Mouse (Mus musculus): Measurements from ENCODE around the gene Isg20.

Gene Isg20

DNA sequence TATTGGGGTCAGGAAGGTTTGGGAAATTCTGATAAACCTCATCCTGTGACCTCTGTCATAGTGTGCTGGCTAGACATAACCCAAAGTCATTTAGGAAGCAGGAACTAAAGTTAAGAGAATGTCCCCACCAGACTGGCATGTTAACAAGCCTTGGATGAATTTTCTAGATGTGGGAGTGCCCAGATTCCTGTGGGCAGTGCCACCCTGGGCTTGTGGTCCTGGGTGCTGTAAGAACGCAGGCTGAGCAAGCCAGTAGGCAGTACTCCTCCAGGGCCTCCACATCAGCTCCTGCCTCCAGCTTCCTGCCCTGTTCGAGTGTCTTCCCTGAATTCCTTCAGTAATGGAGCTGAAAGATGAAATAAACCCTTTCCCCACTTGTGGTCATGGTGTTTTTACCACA is 9.0 kb upstream of the Isg20 start:
- no peak for DNase-seq (ENCODE audit: low spot score)

DNA sequence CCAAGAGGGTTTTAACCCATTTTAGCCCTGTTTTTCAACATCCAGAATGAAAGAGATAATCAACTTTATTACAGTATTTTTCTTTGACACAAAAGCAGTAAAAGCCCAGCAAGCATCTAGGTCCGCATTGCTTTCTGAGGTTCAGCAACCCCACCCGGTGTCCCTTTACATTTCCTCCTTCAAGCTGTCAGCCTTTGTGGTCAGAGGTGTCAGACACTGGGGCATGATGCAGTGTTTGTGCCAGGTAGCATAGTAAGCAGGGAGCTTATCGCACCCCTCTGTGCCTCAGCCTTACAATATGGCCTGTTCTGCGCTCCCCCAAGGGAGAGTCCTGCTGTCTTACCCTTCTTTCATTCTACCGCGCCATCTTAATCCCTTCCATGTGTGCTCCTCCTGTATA is 4.2 kb upstream of the Isg20 start:
- DNase-seq (ENCODE audit: low spot score): no peak

DNA sequence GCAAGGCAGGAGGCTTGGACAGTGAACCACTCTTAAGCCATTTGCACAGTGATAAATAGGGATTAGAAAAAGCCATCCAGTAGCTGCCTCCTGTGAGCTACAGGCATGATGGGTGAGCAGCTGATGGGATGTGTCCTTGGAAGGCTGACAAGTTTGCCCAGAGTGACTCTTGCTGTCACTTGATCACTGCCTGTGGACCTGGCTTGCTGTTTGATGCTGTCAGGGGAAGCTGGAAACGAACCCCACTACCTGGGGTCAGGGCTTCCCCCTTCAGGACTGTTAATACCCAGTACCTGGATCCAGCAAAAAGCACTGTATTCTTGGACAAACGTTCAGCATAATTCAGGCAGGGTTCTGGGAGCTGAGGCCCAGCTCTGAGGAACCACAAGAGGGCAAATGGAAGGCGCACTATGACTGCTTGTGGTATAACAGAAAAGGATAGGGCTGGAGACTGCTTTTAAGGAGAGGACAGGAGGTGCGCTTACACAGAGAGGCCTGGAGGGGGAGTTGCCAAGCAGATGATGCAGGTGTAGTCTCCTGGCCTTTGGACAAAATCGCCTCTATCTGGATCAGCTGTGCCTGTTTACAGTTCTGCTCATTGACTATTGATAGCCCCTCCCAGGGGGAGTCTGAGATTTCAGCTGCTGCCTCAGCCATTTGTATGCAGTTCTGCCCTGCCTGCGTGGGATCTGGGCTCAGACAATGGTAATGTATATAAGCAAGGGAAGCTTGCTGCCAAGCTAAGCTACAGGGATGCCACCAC is 2.7 kb upstream of the Isg20 start:
- DNase-seq (ENCODE audit: low spot score): no peak

DNA sequence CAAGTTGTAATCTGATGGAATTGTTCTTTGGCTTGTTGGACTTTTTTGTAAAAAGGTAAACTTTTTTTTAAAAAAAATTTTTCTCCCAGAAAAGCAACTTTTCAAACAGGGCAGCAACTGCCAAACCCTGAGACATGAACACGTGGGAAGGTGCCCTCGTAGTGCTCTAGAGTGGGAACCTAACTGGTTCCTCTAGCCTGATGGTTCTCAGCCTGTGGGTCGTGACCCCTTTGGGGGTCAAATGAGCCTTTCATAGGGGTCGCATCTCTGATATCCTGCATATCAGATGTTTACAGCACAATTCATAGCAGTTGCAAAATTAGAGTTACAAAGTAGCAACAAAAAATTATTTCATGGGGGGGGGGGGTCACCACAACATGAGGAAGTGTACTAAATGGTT is 2.0 kb upstream of the Isg20 start:
- no peak for DNase-seq (ENCODE audit: low spot score)

DNA sequence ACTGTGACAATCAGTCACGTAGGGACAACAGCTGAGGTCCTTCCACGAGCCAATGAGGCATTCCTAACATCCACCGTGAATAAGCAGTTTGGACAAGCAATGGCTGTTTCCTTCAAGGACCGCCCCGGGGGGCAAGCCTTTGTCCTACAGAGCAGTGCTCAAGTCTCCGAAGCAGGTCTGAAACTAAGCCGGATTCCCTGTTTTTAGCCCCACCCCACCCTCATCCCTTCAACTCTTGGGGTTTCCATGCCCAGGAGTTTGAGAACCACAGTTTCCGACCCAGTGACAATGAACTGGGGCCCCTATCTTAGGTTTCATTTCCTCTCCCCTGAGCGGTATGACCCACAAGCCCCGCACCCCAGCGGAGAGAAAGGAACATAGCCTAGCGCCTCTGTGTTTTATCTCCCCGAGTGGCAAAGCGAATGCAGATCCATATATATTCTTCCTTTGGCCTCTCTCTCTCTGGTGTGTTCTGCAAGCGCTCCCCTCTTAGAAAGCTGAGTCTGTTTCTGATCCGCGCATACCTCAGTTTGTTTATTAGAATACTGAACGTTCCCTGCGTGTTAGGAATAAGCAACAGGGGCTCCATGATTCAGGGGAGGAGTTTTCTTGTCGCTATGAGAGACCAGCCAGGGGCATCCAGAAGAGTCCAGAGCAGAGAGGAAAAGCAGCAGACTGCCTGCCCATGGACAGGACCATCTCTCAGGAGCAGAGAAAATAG is 811 bp upstream of the Isg20 start:
- no peak for DNase-seq (ENCODE audit: low spot score)

DNA sequence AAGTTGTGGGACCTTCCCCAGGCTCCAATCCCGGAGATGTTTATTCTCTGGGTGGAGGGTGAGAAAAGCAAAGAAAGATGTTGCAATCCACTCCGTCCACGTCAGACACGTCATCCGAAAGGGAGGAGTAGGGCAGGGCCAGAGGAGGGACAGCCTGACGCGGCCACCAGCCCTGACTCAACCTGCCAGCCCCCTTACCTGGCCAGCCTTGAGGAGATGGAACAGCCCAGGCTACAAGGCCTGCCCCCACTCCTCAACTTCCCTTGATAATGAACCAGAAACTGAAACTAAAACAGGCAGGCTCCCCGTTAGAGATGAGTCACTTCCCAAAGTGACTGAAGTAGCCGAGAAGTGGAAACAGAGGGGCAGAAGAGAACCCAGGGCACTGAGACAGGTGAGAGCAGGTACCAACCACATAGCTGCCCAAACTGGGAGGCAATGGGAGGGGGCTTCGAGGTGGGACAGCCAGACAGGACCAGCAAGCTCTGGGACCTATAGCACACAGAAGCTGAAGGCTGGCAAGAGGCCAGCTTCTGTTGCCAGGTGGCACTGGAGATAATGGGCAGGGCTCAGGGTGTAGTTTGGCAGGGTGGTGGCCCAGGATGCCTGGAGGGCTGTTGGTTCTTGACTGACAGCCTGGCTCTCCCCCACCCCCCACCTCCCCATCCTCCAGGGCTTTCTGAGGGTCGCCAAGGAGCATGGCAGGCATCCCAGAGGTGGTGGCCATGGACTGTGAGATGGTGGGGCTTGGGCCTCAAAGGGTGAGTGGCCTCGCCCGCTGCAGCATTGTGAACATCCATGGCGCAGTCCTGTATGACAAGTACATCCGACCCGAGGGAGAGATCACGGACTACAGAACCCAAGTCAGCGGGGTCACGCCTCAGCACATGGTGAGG is 673 bp downstream of the Isg20 start:
- DNase-seq (ENCODE audit: low spot score): peak; percentile 86

DNA sequence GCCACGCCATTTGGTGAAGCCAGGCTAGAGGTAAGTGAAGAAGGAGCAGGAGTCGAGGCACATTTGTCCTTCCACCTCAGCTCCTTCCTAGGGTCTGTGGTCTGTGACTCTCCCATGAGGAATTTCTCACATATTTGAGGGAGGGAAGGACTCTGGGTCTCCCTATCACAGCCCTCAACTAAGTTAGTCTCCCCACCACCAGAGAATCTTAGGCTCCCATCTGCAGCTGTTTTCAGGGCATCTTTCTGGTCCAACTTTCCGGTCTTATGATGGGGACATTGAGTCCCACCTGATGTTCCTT is 1.3 kb downstream of the Isg20 start:
- DNase-seq (ENCODE audit: low spot score): no peak

DNA sequence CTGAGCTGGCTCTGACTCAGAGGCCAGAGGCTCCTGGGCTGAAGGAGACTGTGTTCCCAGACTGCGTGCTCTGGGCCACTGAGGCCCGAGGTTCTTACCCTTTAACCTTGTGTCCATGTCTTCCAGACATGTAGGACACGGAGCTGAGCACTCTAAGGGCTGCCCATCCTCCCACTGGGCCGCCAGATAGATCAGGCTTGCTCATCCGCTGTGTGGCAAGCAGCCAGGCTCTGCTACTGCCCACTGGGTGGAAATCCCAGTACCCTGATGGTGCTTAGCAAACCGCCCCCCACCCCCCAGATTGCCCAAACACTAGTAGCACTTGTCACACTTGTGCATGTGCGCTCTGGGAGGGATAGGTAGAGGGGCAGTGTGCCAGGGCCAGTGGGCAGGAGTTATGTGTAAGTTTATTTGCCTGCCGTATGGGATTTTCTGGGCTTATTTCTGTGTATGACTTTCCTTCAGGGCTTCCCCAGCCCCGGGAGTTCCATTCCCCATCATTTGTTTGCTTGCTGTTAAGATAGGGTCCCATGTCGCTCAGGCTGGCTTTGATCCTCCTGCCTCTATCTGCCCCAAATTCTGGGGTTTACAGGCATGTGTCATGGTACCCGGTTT is 1.8 kb downstream of the Isg20 start:
- DNase-seq (ENCODE audit: low spot score): no peak

DNA sequence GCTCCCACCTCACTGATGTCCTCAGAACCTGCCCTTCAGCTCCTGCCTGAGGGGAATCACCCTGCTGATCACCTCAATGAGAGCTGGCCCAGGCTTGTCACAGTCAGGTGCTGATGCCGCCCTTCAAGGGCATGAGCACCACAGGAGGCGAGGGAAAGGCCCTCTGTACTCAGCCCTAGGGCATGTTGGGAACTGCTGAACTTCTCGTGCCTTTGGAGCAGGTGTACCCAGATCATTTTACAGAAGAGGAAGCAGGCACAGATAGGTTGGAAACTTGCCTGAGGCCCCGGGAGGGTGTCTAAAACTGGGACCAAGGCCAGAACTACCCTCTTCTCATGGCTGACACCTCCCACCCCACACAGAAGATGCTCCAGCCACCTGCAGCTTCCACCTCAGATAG is 5.5 kb downstream of the Isg20 start:
- DNase-seq (ENCODE audit: low spot score): no peak

DNA sequence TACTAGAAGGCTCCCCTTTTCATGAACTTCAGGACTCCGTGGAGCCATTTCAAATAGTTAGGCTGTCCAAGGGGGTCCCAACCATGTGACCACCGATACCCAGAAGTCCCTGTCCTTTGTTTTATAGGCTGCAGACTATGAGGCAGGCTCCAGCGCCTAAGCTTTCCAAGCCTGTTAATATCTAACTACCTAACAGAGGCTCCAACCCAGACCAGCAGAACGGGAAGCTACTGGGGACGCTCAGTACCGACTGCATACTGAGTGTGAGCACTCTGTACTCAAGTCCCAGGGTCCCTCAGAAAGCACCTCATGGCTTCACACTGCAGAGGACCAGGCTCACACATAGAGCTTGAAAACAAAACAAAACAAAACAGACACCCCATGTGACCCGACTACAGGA is 9.3 kb downstream of the Isg20 start:
- DNase-seq (ENCODE audit: low spot score): peak; percentile 24

DNA sequence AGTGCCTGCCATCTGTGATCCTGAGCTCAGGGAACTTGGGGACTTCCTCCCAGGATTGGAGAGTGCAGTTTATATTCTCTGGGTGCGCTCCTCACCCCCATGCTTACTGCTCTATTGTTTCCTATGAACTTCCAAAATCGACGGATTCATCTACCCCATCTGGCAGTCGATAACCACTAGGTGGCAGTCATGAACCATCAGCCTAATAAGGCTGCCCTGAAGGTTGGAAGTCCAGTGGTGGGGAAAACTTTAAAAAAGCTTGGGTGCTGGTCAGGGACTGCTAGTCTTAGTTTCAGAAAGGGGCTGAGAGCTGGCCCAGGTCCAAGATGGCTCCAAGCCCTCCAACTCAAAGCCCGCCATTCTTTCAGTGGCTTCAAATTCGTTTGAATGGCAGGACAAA is 11.1 kb downstream of the Isg20 start:
- no peak for DNase-seq (ENCODE audit: low spot score)

DNA sequence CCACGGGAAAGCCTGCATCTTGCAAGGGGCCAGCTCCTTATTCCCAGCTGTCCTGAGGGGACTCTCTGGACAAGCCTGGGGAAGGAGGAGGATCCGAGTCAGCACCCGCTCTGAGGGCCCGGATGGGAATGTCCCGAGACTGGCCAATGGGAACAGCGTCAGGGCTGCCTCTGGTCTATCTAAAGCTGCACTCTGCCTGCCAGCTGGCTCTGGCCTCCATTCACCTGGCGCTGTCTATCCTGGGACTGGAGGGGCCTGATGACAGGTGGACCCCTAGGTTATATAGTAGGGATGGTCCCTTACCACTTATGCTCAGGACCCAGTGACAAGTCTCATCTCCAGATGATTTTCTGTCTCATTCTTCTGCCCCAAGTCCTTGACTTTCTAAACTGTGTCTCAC is 11.6 kb downstream of the Isg20 start:
- no peak for DNase-seq (ENCODE audit: low spot score)

DNA sequence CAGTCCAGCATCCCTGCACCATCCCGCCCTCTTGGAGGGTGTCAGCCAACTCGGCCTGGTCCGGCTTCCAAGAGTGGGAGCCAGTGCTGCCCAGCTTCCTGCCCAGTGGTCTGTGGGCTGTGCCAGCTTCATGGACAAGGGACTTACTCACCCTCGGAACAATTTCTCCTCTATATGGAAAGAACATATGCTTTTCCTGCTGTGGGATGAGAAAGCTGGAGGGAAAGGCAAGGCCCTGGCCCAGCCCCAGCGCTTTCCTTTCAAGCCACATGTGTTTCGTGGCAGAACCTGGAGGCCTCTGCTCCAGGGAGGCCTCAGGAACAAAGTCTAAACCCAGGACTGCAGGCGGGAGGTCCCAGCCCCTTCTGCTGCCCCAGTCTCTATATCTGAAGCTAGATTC is 12.5 kb downstream of the Isg20 start:
- DNase-seq (ENCODE audit: low spot score): no peak

DNA sequence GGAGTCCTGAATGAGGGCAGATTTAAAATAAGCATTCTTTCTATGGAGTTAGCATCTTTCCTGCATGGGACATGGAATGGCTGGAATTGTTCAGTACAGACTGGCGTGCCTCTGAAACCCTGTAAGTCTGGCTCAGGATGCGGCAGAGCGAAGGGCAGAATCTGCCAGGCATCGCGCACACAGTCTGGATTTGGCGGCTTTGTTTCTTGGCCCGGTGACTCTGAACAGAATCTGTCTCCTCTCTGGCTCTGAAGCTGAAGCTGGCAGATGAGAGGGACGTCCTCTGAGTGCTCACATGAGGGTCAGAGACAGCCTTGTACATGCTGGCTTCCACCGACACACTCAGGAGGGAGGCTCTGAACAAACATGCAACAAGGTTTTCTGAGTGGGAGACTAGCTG is 12.9 kb downstream of the Isg20 start:
- DNase-seq (ENCODE audit: low spot score): no peak

DNA sequence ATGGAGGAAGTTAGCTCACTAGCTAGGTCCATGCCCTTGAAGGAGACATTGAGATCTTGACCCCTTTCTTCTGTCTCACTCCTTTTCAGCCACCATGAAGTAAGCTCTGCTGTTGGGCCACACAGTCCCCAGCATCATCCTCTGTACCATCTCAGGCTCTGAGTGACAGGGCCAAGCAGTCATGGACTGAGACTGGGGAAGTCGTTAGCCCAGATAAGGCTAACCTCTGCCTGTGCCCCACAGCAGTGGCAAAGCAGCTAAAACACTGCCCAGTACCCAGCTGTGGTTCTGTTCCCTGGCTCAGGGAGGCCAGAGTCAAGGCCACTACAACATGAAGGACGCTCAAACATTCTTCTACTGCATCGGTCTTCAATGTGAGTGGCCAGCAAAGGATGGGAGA is 14.0 kb downstream of the Isg20 start:
- DNase-seq (ENCODE audit: low spot score): no peak

DNA sequence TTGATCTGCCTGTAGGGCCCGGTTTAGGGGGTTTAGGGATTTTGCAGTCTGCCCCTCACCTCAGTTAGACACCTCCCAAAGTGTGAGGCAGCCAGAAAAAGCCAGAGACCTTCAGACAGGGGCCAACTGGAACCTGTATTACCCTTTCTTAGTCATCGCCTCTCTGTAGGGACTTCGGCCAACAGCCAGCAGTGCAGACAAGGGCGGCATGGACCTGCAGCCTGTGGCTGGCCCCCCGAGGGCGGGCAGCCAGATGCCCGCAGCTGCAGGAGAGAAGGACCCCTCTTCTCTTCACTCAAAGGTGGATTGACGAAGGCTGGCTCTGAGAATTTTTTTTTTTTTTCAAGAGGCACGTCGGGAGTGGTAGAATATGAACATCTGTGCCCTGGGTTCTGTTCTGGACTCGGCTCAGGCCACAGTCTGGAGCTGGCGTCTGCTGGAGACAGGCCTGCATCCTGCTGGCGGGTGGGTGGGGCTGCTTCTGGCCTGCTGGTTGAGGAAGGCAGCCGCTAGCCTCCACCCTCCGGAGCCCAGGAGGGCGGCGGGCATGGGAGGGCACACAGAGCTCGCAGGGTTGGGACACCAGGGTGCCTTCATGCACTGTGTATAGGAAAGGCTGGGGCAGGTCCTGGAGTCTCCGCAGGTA is 25.9 kb downstream of the Isg20 start:
- DNase-seq (ENCODE audit: low spot score): no peak

DNA sequence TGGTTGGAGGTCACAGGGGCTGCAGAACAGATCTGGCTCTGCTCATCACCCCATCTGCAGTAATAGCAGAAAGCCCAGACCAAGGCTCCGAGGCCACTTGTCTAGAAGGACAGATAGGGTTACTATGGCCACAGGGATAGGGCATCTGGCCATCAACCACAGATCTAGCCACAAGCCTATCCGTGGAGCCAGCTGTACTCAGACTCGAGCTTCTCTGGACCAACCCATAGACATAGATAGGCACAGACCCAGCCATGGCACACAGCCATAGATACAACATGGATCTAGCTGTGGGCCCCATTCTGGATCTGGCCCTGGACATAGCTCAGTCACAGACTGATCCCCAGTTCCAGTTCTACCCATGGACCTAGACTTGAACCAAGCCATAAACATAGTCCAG is 27.7 kb downstream of the Isg20 start:
- no peak for DNase-seq (ENCODE audit: low spot score)

DNA sequence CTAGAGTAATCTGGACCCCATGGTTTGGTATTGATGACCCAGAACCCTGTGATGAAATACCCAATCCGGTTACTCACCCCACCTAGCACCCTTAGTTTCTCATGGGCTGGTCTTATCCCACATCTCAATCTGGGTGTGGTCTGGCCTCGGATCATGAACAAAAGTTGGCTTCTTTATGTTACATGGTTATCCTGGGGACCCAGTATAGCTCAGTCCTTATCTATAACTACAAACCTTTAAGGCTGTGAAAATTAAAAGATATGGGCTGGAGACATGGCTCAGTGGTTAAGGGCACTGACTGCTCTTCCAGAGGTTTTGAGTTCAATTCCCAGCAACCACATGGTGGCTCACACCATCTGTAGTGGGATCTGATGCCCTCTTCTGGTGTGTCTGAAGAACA is 29.3 kb downstream of the Isg20 start:
- DNase-seq (ENCODE audit: low spot score): no peak

DNA sequence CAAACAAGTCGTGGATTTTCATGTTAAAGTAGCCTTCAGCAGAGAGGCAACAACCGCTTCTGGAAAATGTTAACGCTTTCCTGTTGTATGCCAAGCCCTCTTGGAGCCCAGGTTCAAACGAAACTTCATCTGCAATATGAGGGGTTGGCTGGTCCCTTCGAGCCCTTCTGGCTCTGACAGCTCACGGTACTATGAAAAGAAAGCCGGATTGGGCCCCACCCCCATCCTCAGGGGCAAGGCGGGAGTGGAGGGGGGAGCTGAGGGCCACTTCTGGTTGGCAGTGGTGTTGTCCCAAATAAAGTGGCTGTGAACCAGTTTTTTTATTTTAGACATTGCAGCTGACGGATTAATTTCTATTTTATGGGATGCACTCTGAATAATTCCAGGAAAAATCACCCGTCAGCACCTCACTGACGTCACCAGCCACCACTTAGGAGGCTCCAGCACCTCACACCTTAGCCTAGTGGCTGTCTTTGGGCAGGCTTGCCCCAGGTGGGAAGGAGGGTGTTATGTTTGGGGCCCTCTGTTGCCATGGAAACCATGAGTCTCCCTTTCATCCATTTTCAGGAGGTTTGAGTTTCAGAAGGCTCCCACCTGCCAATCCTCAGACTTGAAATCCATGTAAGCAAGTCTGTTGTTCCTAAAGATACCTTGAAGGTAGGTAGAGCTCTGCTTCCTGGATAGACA is 40.8 kb downstream of the Isg20 start:
- no peak for DNase-seq (ENCODE audit: low spot score)

DNA sequence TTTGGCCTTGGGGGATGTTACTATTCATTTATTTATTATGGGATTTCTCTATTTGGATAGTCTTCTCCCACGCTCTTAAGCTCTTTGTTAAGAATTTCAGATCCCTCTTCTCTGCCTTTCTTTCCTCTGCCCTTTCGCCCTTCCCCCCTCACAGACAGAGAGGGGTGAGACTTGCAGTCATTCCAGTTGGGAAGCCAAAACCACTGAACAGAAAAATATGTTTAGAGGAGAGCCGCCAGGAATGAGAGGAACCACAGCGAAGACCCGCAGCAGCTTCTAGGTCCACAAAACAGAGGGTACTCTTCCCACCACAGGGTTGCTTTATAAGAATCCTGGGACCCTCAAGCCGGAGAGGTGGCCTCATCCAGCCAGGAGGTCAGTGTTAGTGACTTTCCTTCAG is 41.4 kb downstream of the Isg20 start:
- DNase-seq (ENCODE audit: low spot score): no peak

DNA sequence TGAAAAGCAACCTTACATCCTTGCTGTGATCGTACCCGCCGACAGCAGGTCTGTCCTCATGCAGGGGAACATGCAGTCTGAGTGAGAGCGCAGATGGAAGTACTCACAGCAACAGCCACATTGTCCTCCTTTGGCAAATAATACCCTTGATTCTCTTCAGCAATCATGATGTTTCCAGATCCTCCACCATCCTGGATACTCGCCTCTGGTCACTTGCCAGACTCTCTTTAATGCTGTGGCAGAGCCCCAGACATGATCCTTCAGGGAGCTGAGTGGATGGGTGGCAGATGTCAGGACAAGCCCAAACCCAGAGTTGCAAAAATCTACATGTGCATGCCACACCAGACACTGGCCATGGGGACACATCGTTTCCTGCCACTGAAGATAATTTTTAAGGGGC is 41.9 kb downstream of the Isg20 start:
- no peak for DNase-seq (ENCODE audit: low spot score)
